12 mouse cellular contexts compared by ENCODE assay signal in the genomic region with DNA sequence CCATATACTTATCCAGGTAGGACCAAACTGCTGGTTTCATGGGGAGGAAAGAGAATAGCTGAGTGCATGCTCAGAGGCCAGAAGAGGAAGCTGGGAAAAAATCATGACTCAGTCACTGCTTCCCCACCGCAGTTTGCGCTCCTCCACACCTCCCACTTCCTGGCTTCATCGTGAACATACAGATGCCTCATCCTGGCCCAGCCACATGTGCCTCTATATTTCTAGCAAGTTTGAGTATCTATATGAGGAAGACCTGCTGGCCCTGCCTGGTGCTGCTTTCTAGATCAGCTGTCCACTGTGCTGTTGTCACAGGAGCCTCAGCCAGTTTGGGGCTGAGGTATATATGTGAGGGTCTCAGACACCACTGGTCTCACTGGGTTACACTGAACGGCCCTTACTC.
DNase-seq lines count a peak whose midpoint lies in the region; ATAC-seq and TF ChIP-seq lines count a peak whose summit lies in the region.
"Had no signal": no experiment of that assay in that cellular context is flagged by ENCODE, and none has a peak within 500 bp of the region (broad histone marks: within the 10 kb centered on the region; RNA-seq: fewer than 3 reads in every experiment).

No protein-coding gene starts in this region.

- peaks cover 45% of the 10 kb centered on the region for H3K4me1 ChIP-seq in heart, embryonic 13.5 days
- H3K4me1 ChIP-seq in lung, postnatal 0 days (ENCODE audit: insufficient read depth, low read depth, low read length), result no peaks in the 10 kb centered on the region
- no peaks in the 10 kb centered on the region for H3K4me1 ChIP-seq in stomach, postnatal 0 days (replicated peaks; ENCODE audit: control insufficient read depth, insufficient read depth)
- H3K4me1 ChIP-seq: limb, embryonic 12.5 days had no signal

- H3K27ac ChIP-seq in heart, embryonic 13.5 days (replicated peaks), result peak overlapping the region; percentile 89; the same call in 1 of the 2 replicates
- H3K27ac ChIP-seq in lung, postnatal 0 days (ENCODE audit: low read length), result no peak overlapping the region
- no peak overlapping the region for H3K27ac ChIP-seq in stomach, postnatal 0 days (replicated peaks)
- H3K27ac ChIP-seq: limb, embryonic 12.5 days had no signal

- no peak overlapping the region for H3K4me2 ChIP-seq in heart, embryonic 13.5 days
- no peak overlapping the region for H3K4me2 ChIP-seq in lung, postnatal 0 days (replicated peaks; ENCODE audit: low read depth, low read length)
- no peak overlapping the region for H3K4me2 ChIP-seq in stomach, postnatal 0 days (replicated peaks; ENCODE audit: low read depth)
- H3K4me2 ChIP-seq: limb, embryonic 12.5 days had no signal

- DNase-seq in heart, postnatal 4 days, result no peak
- DNase-seq in lung, postnatal 0 days (ENCODE audit: low spot score), result peak; percentile 31
- DNase-seq in lung, postnatal 36 days, result no peak
- peak; percentile 73 to 77 for DNase-seq in left cerebral cortex, postnatal 36 days (ENCODE audit: low spot score in 2 of 2)
- DNase-seq in stomach, postnatal 0 days (ENCODE audit: low spot score), result no peak
- no peak for DNase-seq in cerebellum, postnatal 36 days
- no peak for DNase-seq in kidney, postnatal 10 days
- DNase-seq: cerebellum, postnatal 10 days had no signal

- H3K36me3 ChIP-seq in heart, embryonic 13.5 days, result peaks cover 47% of the 10 kb centered on the region
- no peaks in the 10 kb centered on the region for H3K36me3 ChIP-seq in lung, postnatal 0 days (ENCODE audit: insufficient read depth, low read length)
- peaks cover 7% of the 10 kb centered on the region; the same call in 1 of the 2 replicates for H3K36me3 ChIP-seq in stomach, postnatal 0 days (ENCODE audit: control insufficient read depth, insufficient read depth, low read length)

- TF ChIP-seq CTCF in lung, postnatal 0 days (IDR thresholded peaks at IDR 0.05), result no peak
- no peak for TF ChIP-seq CTCF in stomach, postnatal 0 days (IDR thresholded peaks at IDR 0.05; ENCODE audit: low read depth)

- WGBS in heart, embryonic 13.5 days, result 81% methylated on average over 4 of the region's 4 CpGs
- WGBS in lung, postnatal 0 days, result 54% methylated on average over 4 of the region's 4 CpGs
- WGBS in stomach, postnatal 0 days, result 78% methylated on average over 4 of the region's 4 CpGs

- TF ChIP-seq EP300 in lung, postnatal 0 days (IDR thresholded peaks at IDR 0.05), result no peak
- TF ChIP-seq EP300 in stomach, postnatal 0 days (optimal IDR thresholded peaks at IDR 0.05), result no peak

- no peak overlapping the region for H3K9ac ChIP-seq in heart, embryonic 13.5 days
- H3K9ac ChIP-seq in lung, postnatal 0 days (replicated peaks; ENCODE audit: low read depth), result no peak overlapping the region
- H3K9ac ChIP-seq in stomach, postnatal 0 days (ENCODE audit: low read length), result no peak overlapping the region
- H3K9ac ChIP-seq: limb, embryonic 12.5 days had no signal

- no peaks in the 10 kb centered on the region for H3K9me3 ChIP-seq in heart, embryonic 13.5 days
- H3K9me3 ChIP-seq in lung, postnatal 0 days (ENCODE audit: low read length), result no peaks in the 10 kb centered on the region
- H3K9me3 ChIP-seq in stomach, postnatal 0 days (ENCODE audit: control insufficient read depth, low read length), result no peaks in the 10 kb centered on the region
- H3K9me3 ChIP-seq: limb, embryonic 12.5 days had no signal

- no peak for ATAC-seq in heart, embryonic 13.5 days (ENCODE audit: extremely low read depth, insufficient number of reproducible peaks, low FRiP score, low TSS enrichment)
- no peak for ATAC-seq in lung, postnatal 0 days
- ATAC-seq in stomach, postnatal 0 days (ENCODE audit: low FRiP score, low TSS enrichment), result peak; percentile 30; the same call in 1 of the 2 replicates
- ATAC-seq: hindbrain, embryonic 16.5 days; midbrain, embryonic 16.5 days had no signal

- intact Hi-C loops in left cerebral cortex, postnatal 36 days (cut with DNase I), result loop anchor here (2.0 kb wide), 1 partner anchor 117 kb away; no protein-coding TSS in a partner anchor

- H3K27me3 ChIP-seq in heart, embryonic 13.5 days (replicated peaks), result no peaks in the 10 kb centered on the region
- no peaks in the 10 kb centered on the region for H3K27me3 ChIP-seq in lung, postnatal 0 days (replicated peaks; ENCODE audit: insufficient read depth, low read length)
- H3K27me3 ChIP-seq in stomach, postnatal 0 days (ENCODE audit: control insufficient read depth, insufficient read depth, low read length), result no peaks in the 10 kb centered on the region
- H3K27me3 ChIP-seq: limb, embryonic 12.5 days had no signal

- H3K4me3 ChIP-seq in heart, embryonic 13.5 days, result no peak overlapping the region
- H3K4me3 ChIP-seq in lung, postnatal 0 days (ENCODE audit: low read depth, low read length), result no peak overlapping the region
- H3K4me3 ChIP-seq in stomach, postnatal 0 days (ENCODE audit: low read depth, low read length), result no peak overlapping the region
- H3K4me3 ChIP-seq: limb, embryonic 12.5 days had no signal

Comparison
In these comparisons a context has a peak if more than half of its experiments do, and no peak if none do; other contexts are left out.
1. DNase-seq: peak in lung, postnatal 0 days (single experiment) and left cerebral cortex, postnatal 36 days (2 of 2); none in heart, postnatal 4 days (single experiment), lung, postnatal 36 days (single experiment), stomach, postnatal 0 days (single experiment), cerebellum, postnatal 36 days (0 of 2) and kidney, postnatal 10 days (single experiment).